Mouse (Mus musculus) kidney, adult 2 months (tissue): ENCODE results near the gene Myrf.
A peak's percentile ranks its signal among the peaks of the same experiment; 100 is the strongest.

Experiments used
- CTCF ChIP-seq: fragments of 200-500 bp; conservative IDR thresholded peaks from 2 replicates; pipeline ENCODE4 v1.5.1; 2011; ENCODE audit warnings: low read depth, mild to moderate bottlenecking, control low read depth, low read length, moderate library complexity, mixed read lengths; ENCODE audit not compliant: insufficient read depth, insufficient read length
- POLR2A ChIP-seq: fragments of 200-500 bp; IDR thresholded peaks from one replicate; pipeline ENCODE4 v1.6.1; 2011; ENCODE audit warnings: low read depth, low read length, control low read depth

- TF ChIP-seq CTCF: peak; percentile 89
- TF ChIP-seq POLR2A: no peak
These were observed at the start of gene Myrf for GRCm38 (mm10) chr19:10240654-10241305.
